Mouse (Mus musculus): Measurements from ENCODE around the gene Bdh2.

Bdh2 gene

GRCm38 (mm10) chr3:135280669-135281415, at the start of gene Bdh2:
Bdh2 (plus strand) TSS chr3:135281221.
- DNase-seq (ENCODE audit: low spot score), result peak; percentile 54

GRCm38 (mm10) chr3:135232058-135232457, 49.0 kb upstream of the Bdh2 start:
- DNase-seq (ENCODE audit: low spot score), result no peak

- DNase-seq (ENCODE audit: low spot score), result no peak
Observed at GRCm38 (mm10) chr3:135232462-135232861, 48.6 kb upstream of the Bdh2 start.

GRCm38 (mm10) chr3:135245733-135246132, 35.3 kb upstream of the Bdh2 start:
- no peak for DNase-seq (ENCODE audit: low spot score)

- DNase-seq (ENCODE audit: low spot score), result no peak
Observed at GRCm38 (mm10) chr3:135246828-135247227, 34.2 kb upstream of the Bdh2 start.

- DNase-seq (ENCODE audit: low spot score), result no peak
Observed at GRCm38 (mm10) chr3:135249104-135249503, 31.9 kb upstream of the Bdh2 start.

GRCm38 (mm10) chr3:135251825-135252224, 29.2 kb upstream of the Bdh2 start:
- no peak for DNase-seq (ENCODE audit: low spot score)

- DNase-seq (ENCODE audit: low spot score), result no peak
Observed at GRCm38 (mm10) chr3:135254784-135255183, 26.2 kb upstream of the Bdh2 start.

GRCm38 (mm10) chr3:135258919-135259318, 22.1 kb upstream of the Bdh2 start:
- no peak for DNase-seq (ENCODE audit: low spot score)

GRCm38 (mm10) chr3:135260233-135260632, 20.8 kb upstream of the Bdh2 start:
- no peak for DNase-seq (ENCODE audit: low spot score)

GRCm38 (mm10) chr3:135268616-135269015, 12.4 kb upstream of the Bdh2 start:
- DNase-seq (ENCODE audit: low spot score), result no peak

GRCm38 (mm10) chr3:135269391-135269990, 11.5 kb upstream of the Bdh2 start:
- DNase-seq (ENCODE audit: low spot score), result no peak

- no peak for DNase-seq (ENCODE audit: low spot score)
Observed at GRCm38 (mm10) chr3:135272627-135273026, 8.4 kb upstream of the Bdh2 start.

GRCm38 (mm10) chr3:135273047-135273446, 8.0 kb upstream of the Bdh2 start:
- no peak for DNase-seq (ENCODE audit: low spot score)

GRCm38 (mm10) chr3:135280160-135280559, 861 bp upstream of the Bdh2 start:
- no peak for DNase-seq (ENCODE audit: low spot score)

GRCm38 (mm10) chr3:135281701-135282100, 680 bp downstream of the Bdh2 start:
- no peak for DNase-seq (ENCODE audit: low spot score)

GRCm38 (mm10) chr3:135285256-135285655, 4.2 kb downstream of the Bdh2 start:
- DNase-seq (ENCODE audit: low spot score), result no peak

GRCm38 (mm10) chr3:135285807-135286206, 4.8 kb downstream of the Bdh2 start:
- DNase-seq (ENCODE audit: low spot score), result no peak

- DNase-seq (ENCODE audit: low spot score), result no peak
Observed at GRCm38 (mm10) chr3:135288138-135288750, 7.2 kb downstream of the Bdh2 start.

- no peak for DNase-seq (ENCODE audit: low spot score)
Observed at GRCm38 (mm10) chr3:135289148-135289547, 8.1 kb downstream of the Bdh2 start.

- DNase-seq (ENCODE audit: low spot score), result peak; percentile 23
Observed at GRCm38 (mm10) chr3:135290249-135290894, 9.4 kb downstream of the Bdh2 start.

- peak; percentile 14 for DNase-seq (ENCODE audit: low spot score)
Observed at GRCm38 (mm10) chr3:135293703-135294102, 12.7 kb downstream of the Bdh2 start.

GRCm38 (mm10) chr3:135295559-135295958, 14.5 kb downstream of the Bdh2 start:
- no peak for DNase-seq (ENCODE audit: low spot score)

Data from urinary bladder, postnatal 25 days (tissue).